Mouse (Mus musculus): ENCODE results near the gene Bcas3.

GRCm38 (mm10) chr11:85516724-85517123 lies 163.8 kb downstream of the Bcas3 start:
- TF ChIP-seq CTCF (IDR thresholded peaks at IDR 0.05) (no peak), EP300 (IDR thresholded peaks at IDR 0.05) (no peak)
